Mouse (Mus musculus): Measurements from ENCODE around the gene 5330417C22Rik.
A peak's percentile ranks its signal among the peaks of the same experiment; 100 is the strongest.
"Not testable (repeated sequence)": the region's sequence is repeated elsewhere in the genome, so short reads cannot be mapped to it uniquely, and the experiment has no call there.

Gene 5330417C22Rik

GRCm38 (mm10) chr3:108536517-108537260, at the start of gene 5330417C22Rik:
Gene 5330417C22Rik (minus strand): TSS chr3:108536536.
- DNase-seq (ENCODE audit: low read depth) = peak; percentile 85

- no peak for DNase-seq (ENCODE audit: low read depth)
Observed at GRCm38 (mm10) chr3:108584580-108584979, 48.2 kb upstream of the 5330417C22Rik start.

- DNase-seq (ENCODE audit: low read depth) = no peak
Observed at GRCm38 (mm10) chr3:108574018-108574417, 37.7 kb upstream of the 5330417C22Rik start.

- no peak for DNase-seq (ENCODE audit: low read depth)
Observed at GRCm38 (mm10) chr3:108572309-108573010, 36.1 kb upstream of the 5330417C22Rik start.

GRCm38 (mm10) chr3:108571443-108572294, 35.3 kb upstream of the 5330417C22Rik start, which contains the start of gene Taf13:
Gene Taf13 (plus strand): TSS chr3:108571698.
- peak; percentile 98 for DNase-seq (ENCODE audit: low read depth)

GRCm38 (mm10) chr3:108570813-108571212, 34.5 kb upstream of the 5330417C22Rik start:
- no peak for DNase-seq (ENCODE audit: low read depth)

- not testable (repeated sequence) for DNase-seq (ENCODE audit: low read depth)
Observed at GRCm38 (mm10) chr3:108569636-108570035, 33.3 kb upstream of the 5330417C22Rik start.

- no peak for DNase-seq (ENCODE audit: low read depth)
Observed at GRCm38 (mm10) chr3:108567990-108568877, 31.9 kb upstream of the 5330417C22Rik start.

GRCm38 (mm10) chr3:108563309-108563708, 27.0 kb upstream of the 5330417C22Rik start:
- peak; percentile 89 for DNase-seq (ENCODE audit: low read depth)

- DNase-seq (ENCODE audit: low read depth) = peak; percentile 79
Observed at GRCm38 (mm10) chr3:108562777-108563271, 26.5 kb upstream of the 5330417C22Rik start.

- DNase-seq (ENCODE audit: low read depth) = peak; percentile 98
Observed at GRCm38 (mm10) chr3:108562133-108562730, 25.9 kb upstream of the 5330417C22Rik start, which contains the start of gene Tmem167b. Gene Tmem167b (minus strand): TSS chr3:108562466.

- DNase-seq (ENCODE audit: low read depth) = no peak
Observed at GRCm38 (mm10) chr3:108557888-108558287, 21.6 kb upstream of the 5330417C22Rik start.

GRCm38 (mm10) chr3:108554587-108555312, 18.4 kb upstream of the 5330417C22Rik start:
- DNase-seq (ENCODE audit: low read depth) = peak; percentile 97

- DNase-seq (ENCODE audit: low read depth) = peak; percentile 74
Observed at GRCm38 (mm10) chr3:108554111-108554561, 17.8 kb upstream of the 5330417C22Rik start.

GRCm38 (mm10) chr3:108542299-108542698, 6.0 kb upstream of the 5330417C22Rik start:
- DNase-seq (ENCODE audit: low read depth) = no peak

- peak; percentile 86 for DNase-seq (ENCODE audit: low read depth)
Observed at GRCm38 (mm10) chr3:108537303-108537702, 967 bp upstream of the 5330417C22Rik start.

GRCm38 (mm10) chr3:108535896-108536516, 330 bp downstream of the 5330417C22Rik start:
- DNase-seq (ENCODE audit: low read depth) = no peak

- no peak for DNase-seq (ENCODE audit: low read depth)
Observed at GRCm38 (mm10) chr3:108533951-108534350, 2.4 kb downstream of the 5330417C22Rik start, which contains the start of gene 1700013F07Rik. Gene 1700013F07Rik (plus strand): TSS chr3:108534150.

Measured in naive thymus-derived CD4-positive, alpha-beta T cell, adult 2 months (primary cell).